Mouse (Mus musculus) kidney, embryonic 16.5 days (tissue): ENCODE data around the gene Vwc2l. TPM values are rescaled to one million over a fixed set of nuclear protein-coding genes. Genes with fewer than 3 reads are reported as not detected.

Experiments used
- ATAC-seq: fragments of 200-750 bp; cut with Nextera tagmentation; 2 replicates; pipeline ENCODE4 v1.8.0; 2017; ENCODE audit warnings: moderate TSS enrichment; ENCODE audit not compliant: low FRiP score, low TSS enrichment
- H3K27ac ChIP-seq: fragments of 300-500 bp; sonication (generic); 2 replicates; pipeline ENCODE4 v1.5.1; 2014; ENCODE audit warnings: low read length
- H3K27me3 ChIP-seq: fragments of 300-500 bp; sonication (generic); 2 replicates; pipeline ENCODE4 v1.6.1; 2014; ENCODE audit warnings: low read length, control low read depth, mixed read lengths; ENCODE audit not compliant: insufficient read depth
- H3K36me3 ChIP-seq: fragments of 300-500 bp; sonication (generic); 2 replicates; pipeline ENCODE4 v1.6.1; 2014; ENCODE audit warnings: low read length, control low read depth, mixed read lengths; ENCODE audit not compliant: insufficient read depth
- H3K4me1 ChIP-seq: fragments of 300-500 bp; sonication (generic); 2 replicates; pipeline ENCODE4 v1.6.1; 2014; ENCODE audit warnings: low read length, control low read depth, mixed read lengths; ENCODE audit not compliant: insufficient read depth
- H3K4me2 ChIP-seq: fragments of 300-500 bp; sonication (generic); replicated peaks from 2 replicates; pipeline ENCODE4 v1.6.1; 2014; ENCODE audit warnings: low read depth, low read length
- H3K4me3 ChIP-seq: fragments of 300-500 bp; sonication (generic); 2 replicates; pipeline ENCODE4 v1.5.1; 2014; ENCODE audit warnings: mild to moderate bottlenecking, low read length
- H3K9ac ChIP-seq: fragments of 300-500 bp; sonication (generic); replicated peaks from 2 replicates; pipeline ENCODE4 v1.6.1; 2014; ENCODE audit warnings: low read length
- H3K9me3 ChIP-seq: fragments of 300-500 bp; sonication (generic); 2 replicates; pipeline ENCODE4 v1.6.1; 2016; ENCODE audit warnings: low read length, control low read depth
- WGBS: fragments of 180-500 bp; shearing (Covaris S2); extraction: QIAGEN DNeasy Blood & Tissue Kit; methylation state at CpG from one replicate; pipeline ENCODE4 v1.1.7; 2014; 5-methylcytosine and 5-hydroxymethylcytosine counted together
- polyA plus RNA-seq: library from polyadenylated mRNA; unstranded; fragments of >200 nt; fragmentation: Nextera tagmentation; extraction: Ambion mirVana; gene quantifications from 2 replicates; pipeline ENCODE4 v1.2.1, GENCODE M21; 2015

Vwc2l gene
- polyA plus RNA-seq, 1 experiment from 2014 or later, result not detected

- no peaks in the 10 kb centered on the region for H3K4me1 ChIP-seq
- no peaks in the 10 kb centered on the region for H3K36me3 ChIP-seq
- no peak overlapping the region for H3K4me2 ChIP-seq
- H3K9me3 ChIP-seq, result no peaks in the 10 kb centered on the region
- no peak overlapping the region for H3K4me3 ChIP-seq
- H3K9ac ChIP-seq, result no peak overlapping the region
- no peaks in the 10 kb centered on the region for H3K27me3 ChIP-seq
- ATAC-seq, result no peak
- WGBS, result 89% methylated on average over 4 of the region's 4 CpGs
- no peak overlapping the region for H3K27ac ChIP-seq
Measured at GRCm38 (mm10) chr1:70884156-70884555, 158.6 kb downstream of the Vwc2l start.

GRCm38 (mm10) chr1:70902311-70902710 is 176.8 kb downstream of the Vwc2l start:
- Histone ChIP-seq H3K4me2 (no peak overlapping the region), H3K9ac (no peak overlapping the region), H3K9me3 (no peaks in the 10 kb centered on the region), H3K27me3 (no peaks in the 10 kb centered on the region), H3K4me1 (no peaks in the 10 kb centered on the region), H3K36me3 (no peaks in the 10 kb centered on the region), H3K4me3 (no peak overlapping the region), H3K27ac (no peak overlapping the region)
- WGBS, result 65% methylated on average over 3 of the region's 3 CpGs
- no peak for ATAC-seq

GRCm38 (mm10) chr1:70907366-70907765 is 181.9 kb downstream of the Vwc2l start:
- H3K36me3 ChIP-seq, result no peaks in the 10 kb centered on the region
- no peak for ATAC-seq
- H3K4me2 ChIP-seq, result no peak overlapping the region
- H3K27ac ChIP-seq, result no peak overlapping the region
- H3K9me3 ChIP-seq, result no peaks in the 10 kb centered on the region
- no peak overlapping the region for H3K9ac ChIP-seq
- no peaks in the 10 kb centered on the region for H3K4me1 ChIP-seq
- no peaks in the 10 kb centered on the region for H3K27me3 ChIP-seq
- WGBS, result 88% methylated on average over 2 of the region's 2 CpGs
- H3K4me3 ChIP-seq, result no peak overlapping the region

- Histone ChIP-seq H3K27me3 (no peaks in the 10 kb centered on the region), H3K4me1 (no peaks in the 10 kb centered on the region), H3K9me3 (no peaks in the 10 kb centered on the region), H3K9ac (no peak overlapping the region), H3K4me2 (no peak overlapping the region), H3K27ac (no peak overlapping the region), H3K36me3 (no peaks in the 10 kb centered on the region), H3K4me3 (no peak overlapping the region)
- WGBS, result 25% methylated on average over 4 of the region's 4 CpGs
- 0 out of 2 replicates have a peak, but pooled peaks have one; percentile 23 for ATAC-seq
Measured at GRCm38 (mm10) chr1:70911235-70911634, 185.7 kb downstream of the Vwc2l start.

GRCm38 (mm10) chr1:70913071-70913470 is 187.6 kb downstream of the Vwc2l start:
- Histone ChIP-seq H3K4me2 (no peak overlapping the region), H3K9me3 (no peaks in the 10 kb centered on the region), H3K4me3 (no peak overlapping the region), H3K27ac (no peak overlapping the region), H3K4me1 (no peaks in the 10 kb centered on the region), H3K36me3 (no peaks in the 10 kb centered on the region), H3K9ac (no peak overlapping the region), H3K27me3 (no peaks in the 10 kb centered on the region)
- 32% methylated on average over 9 of the region's 9 CpGs for WGBS
- no peak for ATAC-seq

- no peak for ATAC-seq
- Histone ChIP-seq H3K4me1 (no peaks in the 10 kb centered on the region), H3K27me3 (no peaks in the 10 kb centered on the region), H3K27ac (no peak overlapping the region), H3K9ac (no peak overlapping the region), H3K9me3 (no peaks in the 10 kb centered on the region), H3K4me3 (no peak overlapping the region), H3K4me2 (no peak overlapping the region), H3K36me3 (no peaks in the 10 kb centered on the region)
- WGBS, result 87% methylated on average over 2 of the region's 2 CpGs
Measured at GRCm38 (mm10) chr1:70918173-70919036, 192.9 kb downstream of the Vwc2l start.

GRCm38 (mm10) chr1:70933016-70933415 is 207.5 kb downstream of the Vwc2l start:
- ATAC-seq, result no peak
- no peak overlapping the region for H3K27ac ChIP-seq
- no peak overlapping the region for H3K9ac ChIP-seq
- H3K36me3 ChIP-seq, result no peaks in the 10 kb centered on the region
- no peaks in the 10 kb centered on the region for H3K9me3 ChIP-seq
- H3K27me3 ChIP-seq, result no peaks in the 10 kb centered on the region
- no peak overlapping the region for H3K4me2 ChIP-seq
- WGBS, result 82% methylated on average over 4 of the region's 4 CpGs
- H3K4me1 ChIP-seq, result no peaks in the 10 kb centered on the region
- H3K4me3 ChIP-seq, result no peak overlapping the region
